Mouse (Mus musculus): ENCODE data around the gene Ctsk. TPM values are rescaled to one million over a fixed set of nuclear protein-coding genes. Genes with fewer than 3 reads are reported as not detected.

The Ctsk gene
- 9.1 and 9.8 TPM in 2 replicates for polyA plus RNA-seq (2015; fragmentation: Nextera tagmentation; extraction: Ambion mirVana)

DNA sequence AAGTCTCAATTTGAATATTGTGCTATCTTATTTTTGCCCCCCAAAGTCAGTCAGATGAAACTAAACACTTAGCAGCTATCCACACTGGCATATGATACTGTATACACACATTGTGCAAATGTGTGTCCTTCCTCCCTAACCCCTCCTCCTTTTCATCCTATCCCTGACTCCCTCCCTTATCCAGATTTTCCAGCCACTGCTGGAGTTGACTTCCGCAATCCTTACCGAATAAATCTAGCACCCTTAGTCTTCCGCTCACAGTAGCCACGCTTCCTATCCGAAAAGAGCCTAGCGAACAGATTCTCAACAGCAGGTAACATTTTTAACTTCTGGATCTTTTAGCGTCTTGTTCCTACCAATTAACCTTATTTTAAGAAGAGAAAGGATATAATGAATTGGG is at the start of gene Ctsk:
Gene Ctsk, plus strand, starts transcription at position 233 of the 400 bp plus-strand sequence.
- Histone ChIP-seq H3K27ac (ENCODE audit: low read depth, low read length) (no peak within 1 kb of the TSS), H3K9ac (ENCODE audit: low read depth, low read length) (no peak within 1 kb of the TSS), H3K27me3 (replicated peaks; ENCODE audit: control insufficient read depth, insufficient read depth, low read length) (no peaks in the 10 kb centered on the region), H3K36me3 (ENCODE audit: control insufficient read depth, insufficient read depth) (peaks cover 17% of the 10 kb centered on the region), H3K4me3 (ENCODE audit: low read depth, low read length) (no peak within 1 kb of the TSS; the same call in 1 of the 2 replicates), H3K4me2 (replicated peaks; ENCODE audit: low read depth) (peak within 1 kb of the TSS; percentile 33; the same call in 1 of the 2 replicates), H3K4me1 (replicated peaks; ENCODE audit: control insufficient read depth, insufficient read depth, low read length) (no peaks in the 10 kb centered on the region), H3K9me3 (ENCODE audit: control insufficient read depth) (no peaks in the 10 kb centered on the region)
- no peak for ATAC-seq
- no peak for TF ChIP-seq CTCF (IDR thresholded peaks at IDR 0.05; ENCODE audit: low read depth)
- WGBS, result 72% methylated on average over 7 of the region's 7 CpGs

DNA sequence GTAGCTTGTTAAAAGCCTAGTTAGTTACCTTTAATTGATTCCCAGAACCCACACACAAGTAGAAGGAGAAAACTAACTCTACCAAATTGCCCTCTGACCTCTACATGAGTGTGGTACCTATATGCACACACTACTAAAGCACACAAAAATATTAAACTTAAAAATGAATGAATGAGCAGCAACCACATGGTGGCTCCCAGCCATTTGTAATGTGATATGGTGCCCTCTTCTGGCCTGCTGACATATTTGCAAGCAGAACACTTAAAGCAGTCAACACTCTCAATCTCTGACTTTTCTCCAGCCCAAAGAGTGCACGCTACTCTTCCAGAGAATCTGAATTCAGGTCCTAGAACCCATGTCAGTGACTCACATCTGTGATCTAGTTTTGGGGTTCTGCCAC is 48.6 kb upstream of the Ctsk start:
- no peak for ATAC-seq
- Histone ChIP-seq H3K36me3 (ENCODE audit: control insufficient read depth, insufficient read depth) (peaks cover 30% of the 10 kb centered on the region), H3K9ac (ENCODE audit: low read depth, low read length) (no peak overlapping the region), H3K27me3 (replicated peaks; ENCODE audit: control insufficient read depth, insufficient read depth, low read length) (no peaks in the 10 kb centered on the region), H3K4me1 (replicated peaks; ENCODE audit: control insufficient read depth, insufficient read depth, low read length) (no peaks in the 10 kb centered on the region), H3K4me2 (replicated peaks; ENCODE audit: low read depth) (no peak overlapping the region), H3K9me3 (ENCODE audit: control insufficient read depth) (no peaks in the 10 kb centered on the region), H3K4me3 (ENCODE audit: low read depth, low read length) (no peak overlapping the region), H3K27ac (ENCODE audit: low read depth, low read length) (no peak overlapping the region)
- 47% methylated on average over 1 of the region's 1 CpGs for WGBS
- peak; percentile 86 for TF ChIP-seq CTCF (IDR thresholded peaks at IDR 0.05; ENCODE audit: low read depth)

DNA sequence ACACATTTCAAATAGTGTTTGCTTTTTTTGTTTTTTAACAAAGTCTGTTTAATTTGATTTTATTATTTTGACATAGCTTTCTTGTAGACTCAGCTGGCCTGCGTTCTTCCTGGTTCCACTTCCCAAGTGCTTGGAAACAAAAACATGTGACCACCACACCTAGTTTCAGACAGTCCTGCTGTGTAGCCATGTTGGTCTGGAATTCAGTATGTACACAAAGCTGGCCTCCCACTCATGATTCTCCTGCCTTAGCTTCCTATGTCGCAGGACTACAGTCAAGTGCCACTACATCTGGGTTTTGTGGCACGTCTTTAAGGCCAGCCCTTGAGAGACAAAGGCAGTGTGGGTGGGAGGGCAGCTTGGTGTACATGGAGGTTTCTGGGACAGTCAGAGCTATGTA is 48.1 kb upstream of the Ctsk start:
- H3K9me3 ChIP-seq (ENCODE audit: control insufficient read depth), result no peaks in the 10 kb centered on the region
- no peaks in the 10 kb centered on the region for H3K4me1 ChIP-seq (replicated peaks; ENCODE audit: control insufficient read depth, insufficient read depth, low read length)
- H3K36me3 ChIP-seq (ENCODE audit: control insufficient read depth, insufficient read depth), result peaks cover 29% of the 10 kb centered on the region
- WGBS, result 88% methylated on average over 3 of the region's 3 CpGs
- no peak for TF ChIP-seq CTCF (IDR thresholded peaks at IDR 0.05; ENCODE audit: low read depth)
- ATAC-seq, result no peak
- H3K4me2 ChIP-seq (replicated peaks; ENCODE audit: low read depth), result no peak overlapping the region
- H3K27ac ChIP-seq (ENCODE audit: low read depth, low read length), result no peak overlapping the region
- no peak overlapping the region for H3K4me3 ChIP-seq (ENCODE audit: low read depth, low read length)
- H3K27me3 ChIP-seq (replicated peaks; ENCODE audit: control insufficient read depth, insufficient read depth, low read length), result no peaks in the 10 kb centered on the region
- H3K9ac ChIP-seq (ENCODE audit: low read depth, low read length), result no peak overlapping the region

DNA sequence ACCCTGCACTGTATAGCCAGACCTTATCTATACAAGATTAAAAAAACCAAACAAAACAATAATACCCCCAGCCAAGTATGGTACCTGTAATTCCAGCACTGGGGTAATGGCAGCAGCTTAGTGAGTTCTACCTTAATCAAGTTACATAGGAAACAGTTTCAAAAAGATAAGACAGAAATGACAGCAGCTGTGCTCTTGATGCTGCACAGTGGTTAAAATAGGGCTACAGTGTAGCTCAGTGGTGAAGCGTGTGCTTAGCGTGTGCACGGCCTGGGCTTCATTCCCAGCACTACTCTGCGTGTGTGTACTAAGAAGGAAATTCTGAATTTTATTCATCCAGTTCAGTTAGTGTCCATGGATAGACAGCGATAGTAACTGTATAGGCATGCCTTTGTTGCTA is 42.7 kb upstream of the Ctsk start:
- Histone ChIP-seq H3K36me3 (ENCODE audit: control insufficient read depth, insufficient read depth) (peaks cover 35% of the 10 kb centered on the region), H3K4me2 (replicated peaks; ENCODE audit: low read depth) (no peak overlapping the region), H3K9me3 (ENCODE audit: control insufficient read depth) (no peaks in the 10 kb centered on the region), H3K4me3 (ENCODE audit: low read depth, low read length) (no peak overlapping the region), H3K27me3 (replicated peaks; ENCODE audit: control insufficient read depth, insufficient read depth, low read length) (no peaks in the 10 kb centered on the region), H3K27ac (ENCODE audit: low read depth, low read length) (no peak overlapping the region), H3K9ac (ENCODE audit: low read depth, low read length) (no peak overlapping the region), H3K4me1 (replicated peaks; ENCODE audit: control insufficient read depth, insufficient read depth, low read length) (no peaks in the 10 kb centered on the region)
- ATAC-seq, result no peak
- TF ChIP-seq CTCF (IDR thresholded peaks at IDR 0.05; ENCODE audit: low read depth), result no peak
- WGBS, result 98% methylated on average over 5 of the region's 5 CpGs

DNA sequence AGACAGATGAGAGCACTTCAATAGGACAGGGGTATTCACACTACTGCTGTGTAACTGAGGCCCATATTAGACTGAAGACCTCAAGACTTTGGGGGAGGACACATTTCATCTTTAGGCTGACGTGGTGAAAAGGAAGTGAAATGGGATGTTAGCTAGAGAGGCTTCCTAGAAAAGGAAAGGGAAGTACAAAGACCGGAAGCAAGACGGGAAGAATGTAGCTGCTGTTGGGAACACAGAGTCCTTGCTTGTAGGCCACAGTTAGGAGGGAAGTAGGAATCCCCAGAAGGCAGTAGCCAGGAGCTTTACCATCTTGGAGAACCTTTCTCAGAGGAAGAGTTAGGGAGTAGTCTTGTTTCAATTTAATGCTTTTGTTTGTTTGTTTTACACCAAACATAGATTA is 41.3 kb upstream of the Ctsk start:
- 75% methylated on average over 3 of the region's 3 CpGs for WGBS

DNA sequence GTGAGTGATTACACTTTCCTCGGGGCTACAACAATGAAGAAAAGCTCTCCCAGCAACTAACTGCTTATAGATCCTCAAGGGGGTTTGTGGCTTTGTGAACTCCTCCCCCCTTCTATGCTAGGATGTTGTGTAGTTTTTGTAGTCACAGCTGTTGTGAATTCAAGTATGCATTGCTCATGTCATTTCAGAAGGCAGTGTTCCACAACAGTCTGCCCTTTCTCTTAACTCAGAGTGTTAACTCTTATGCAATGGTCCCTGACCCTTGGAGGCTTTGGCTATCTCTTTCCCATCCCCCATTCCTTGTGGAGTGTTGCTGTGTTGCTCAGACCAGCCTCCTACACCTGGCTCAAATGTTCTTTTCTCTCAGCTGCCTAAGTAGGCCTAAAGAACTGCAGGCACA is 39.7 kb upstream of the Ctsk start:
- no peak for ATAC-seq
- Histone ChIP-seq H3K9me3 (ENCODE audit: control insufficient read depth) (no peaks in the 10 kb centered on the region), H3K9ac (ENCODE audit: low read depth, low read length) (no peak overlapping the region), H3K4me1 (replicated peaks; ENCODE audit: control insufficient read depth, insufficient read depth, low read length) (no peaks in the 10 kb centered on the region), H3K36me3 (ENCODE audit: control insufficient read depth, insufficient read depth) (peaks cover 21% of the 10 kb centered on the region; the same call in 1 of the 2 replicates), H3K27ac (ENCODE audit: low read depth, low read length) (no peak overlapping the region), H3K4me3 (ENCODE audit: low read depth, low read length) (no peak overlapping the region), H3K4me2 (replicated peaks; ENCODE audit: low read depth) (no peak overlapping the region), H3K27me3 (replicated peaks; ENCODE audit: control insufficient read depth, insufficient read depth, low read length) (no peaks in the 10 kb centered on the region)
- 76% methylated on average over 1 of the region's 1 CpGs for WGBS
- TF ChIP-seq CTCF (IDR thresholded peaks at IDR 0.05; ENCODE audit: low read depth), result no peak

More for the DNA sequence above, 41.3 kb upstream of the Ctsk start:
- Histone ChIP-seq H3K4me3 (ENCODE audit: low read depth, low read length) (no peak overlapping the region), H3K27ac (ENCODE audit: low read depth, low read length) (no peak overlapping the region), H3K9me3 (ENCODE audit: control insufficient read depth) (no peaks in the 10 kb centered on the region), H3K27me3 (replicated peaks; ENCODE audit: control insufficient read depth, insufficient read depth, low read length) (no peaks in the 10 kb centered on the region), H3K9ac (ENCODE audit: low read depth, low read length) (no peak overlapping the region), H3K4me2 (replicated peaks; ENCODE audit: low read depth) (no peak overlapping the region), H3K36me3 (ENCODE audit: control insufficient read depth, insufficient read depth) (peaks cover 27% of the 10 kb centered on the region), H3K4me1 (replicated peaks; ENCODE audit: control insufficient read depth, insufficient read depth, low read length) (no peaks in the 10 kb centered on the region)
- no peak for ATAC-seq
- TF ChIP-seq CTCF (IDR thresholded peaks at IDR 0.05; ENCODE audit: low read depth), result no peak

DNA sequence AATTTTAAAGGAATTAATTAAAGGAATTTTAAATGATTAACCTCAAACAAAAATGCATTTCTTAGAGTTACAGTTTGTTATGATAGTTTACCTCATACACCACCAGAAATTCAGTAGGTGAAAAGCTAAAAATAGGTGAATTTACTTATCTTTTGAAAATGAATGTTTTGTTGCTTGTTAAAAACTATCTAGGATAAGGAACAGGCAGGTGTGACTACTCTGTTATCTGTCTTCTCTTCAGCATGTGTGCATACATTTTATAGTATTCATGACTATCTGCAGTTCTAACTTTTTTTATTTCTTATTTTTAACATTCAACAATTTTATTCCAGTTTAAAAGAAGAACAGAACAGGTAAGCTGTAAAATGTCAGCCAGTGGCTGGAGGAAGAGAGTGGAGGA is 35.2 kb upstream of the Ctsk start:
- no peaks in the 10 kb centered on the region for H3K9me3 ChIP-seq (ENCODE audit: control insufficient read depth)
- no peaks in the 10 kb centered on the region for H3K4me1 ChIP-seq (replicated peaks; ENCODE audit: control insufficient read depth, insufficient read depth, low read length)
- peaks cover 32% of the 10 kb centered on the region for H3K36me3 ChIP-seq (ENCODE audit: control insufficient read depth, insufficient read depth)
- H3K4me2 ChIP-seq (replicated peaks; ENCODE audit: low read depth), result no peak overlapping the region
- no peak overlapping the region for H3K4me3 ChIP-seq (ENCODE audit: low read depth, low read length)
- ATAC-seq, result no peak
- H3K27me3 ChIP-seq (replicated peaks; ENCODE audit: control insufficient read depth, insufficient read depth, low read length), result no peaks in the 10 kb centered on the region
- no peak overlapping the region for H3K9ac ChIP-seq (ENCODE audit: low read depth, low read length)
- no peak for TF ChIP-seq CTCF (IDR thresholded peaks at IDR 0.05; ENCODE audit: low read depth)
- H3K27ac ChIP-seq (ENCODE audit: low read depth, low read length), result no peak overlapping the region
